In the genomic region with DNA sequence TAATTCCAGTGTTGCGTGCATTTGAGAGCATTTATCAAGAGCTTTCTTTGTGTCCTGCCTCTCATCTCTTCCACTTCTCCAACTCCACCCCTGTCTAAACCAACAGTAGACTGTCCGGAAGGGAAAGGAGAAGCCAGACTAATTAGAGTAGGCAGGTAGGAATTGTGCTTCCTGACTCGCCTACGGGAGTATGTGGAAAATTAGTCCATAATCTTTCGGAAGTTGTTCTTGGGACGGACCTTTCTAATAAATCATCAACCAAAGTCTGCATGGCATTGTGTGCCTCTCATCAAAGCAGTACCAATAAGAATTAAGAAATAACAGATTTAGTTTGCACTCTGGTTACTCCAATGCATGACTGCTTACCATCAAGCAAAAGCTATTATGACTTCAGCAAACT, we compare ENCODE assay signal across 9 mouse cellular contexts. TPM values are rescaled to one million over a fixed set of nuclear protein-coding genes. Genes with fewer than 3 reads are reported as not detected.
DNase-seq lines count a peak whose midpoint lies in the region; ATAC-seq lines count a peak whose summit lies in the region.
"Had no signal": no experiment of that assay in that cellular context is flagged by ENCODE, and none has a peak within 500 bp of the region (broad histone marks: within the 10 kb centered on the region; RNA-seq: fewer than 3 reads in every experiment).

No protein-coding gene starts in this region.

- H3K9me3 ChIP-seq in lung, embryonic 15.5 days, result no peaks in the 10 kb centered on the region
- no peaks in the 10 kb centered on the region for H3K9me3 ChIP-seq in forebrain, embryonic 16.5 days (ENCODE audit: control insufficient read depth, low read length)
- no peaks in the 10 kb centered on the region for H3K9me3 ChIP-seq in limb, embryonic 12.5 days
- H3K9me3 ChIP-seq in stomach, embryonic 15.5 days, result no peaks in the 10 kb centered on the region

- H3K4me1 ChIP-seq in lung, embryonic 15.5 days, result peaks cover 15% of the 10 kb centered on the region; the same call in 1 of the 2 replicates
- H3K4me1 ChIP-seq in forebrain, embryonic 16.5 days (replicated peaks; ENCODE audit: control insufficient read depth, insufficient read depth, low read length), result peaks cover 9% of the 10 kb centered on the region
- peaks cover 17% of the 10 kb centered on the region for H3K4me1 ChIP-seq in limb, embryonic 12.5 days (replicated peaks)
- no peaks in the 10 kb centered on the region for H3K4me1 ChIP-seq in stomach, embryonic 15.5 days

- H3K4me2 ChIP-seq in lung, embryonic 15.5 days, result peak overlapping the region; percentile 76
- peak overlapping the region; percentile 70 for H3K4me2 ChIP-seq in forebrain, embryonic 16.5 days (ENCODE audit: low read length)
- peak overlapping the region; percentile 89 for H3K4me2 ChIP-seq in limb, embryonic 12.5 days
- H3K4me2 ChIP-seq in stomach, embryonic 15.5 days, result peak overlapping the region; percentile 61

- 0 out of 2 replicates have a peak overlapping the region, but pooled peaks have one; percentile 96 for H3K27ac ChIP-seq in lung, embryonic 15.5 days
- H3K27ac ChIP-seq in forebrain, embryonic 16.5 days (ENCODE audit: low read length), result no peak overlapping the region
- H3K27ac ChIP-seq in limb, embryonic 12.5 days, result no peak overlapping the region
- peak overlapping the region; percentile 98; the same call in 1 of the 2 replicates for H3K27ac ChIP-seq in stomach, embryonic 15.5 days

- 54% methylated on average over 6 of the region's 6 CpGs for WGBS in lung, embryonic 15.5 days
- WGBS in forebrain, embryonic 16.5 days, result 86% methylated on average over 6 of the region's 6 CpGs
- 77% methylated on average over 6 of the region's 6 CpGs for WGBS in limb, embryonic 12.5 days
- 71% methylated on average over 6 of the region's 6 CpGs for WGBS in stomach, embryonic 15.5 days

- no peak for DNase-seq in lung, postnatal 36 days
- no peak for DNase-seq in left cerebral cortex, adult 18-20 months (ENCODE audit: low spot score in 2 of 2)
- no peak for DNase-seq in cerebellum, postnatal 14 days
- DNase-seq in cerebellum, postnatal 36 days, result no peak

- peak overlapping the region; percentile 53; the same call in 1 of the 2 replicates for H3K9ac ChIP-seq in lung, embryonic 15.5 days
- no peak overlapping the region for H3K9ac ChIP-seq in forebrain, embryonic 16.5 days (replicated peaks; ENCODE audit: low read depth, low read length)
- no peak overlapping the region for H3K9ac ChIP-seq in limb, embryonic 12.5 days (replicated peaks)
- no peak overlapping the region for H3K9ac ChIP-seq in stomach, embryonic 15.5 days

- H3K36me3 ChIP-seq in lung, embryonic 15.5 days, result no peaks in the 10 kb centered on the region
- no peaks in the 10 kb centered on the region for H3K36me3 ChIP-seq in forebrain, embryonic 16.5 days (ENCODE audit: control insufficient read depth, insufficient read depth)
- no peaks in the 10 kb centered on the region; the same call in 1 of the 2 replicates for H3K36me3 ChIP-seq in limb, embryonic 12.5 days
- H3K36me3 ChIP-seq in stomach, embryonic 15.5 days, result no peaks in the 10 kb centered on the region

- H3K27me3 ChIP-seq in lung, embryonic 15.5 days, result no peaks in the 10 kb centered on the region
- no peaks in the 10 kb centered on the region for H3K27me3 ChIP-seq in forebrain, embryonic 16.5 days (replicated peaks; ENCODE audit: control insufficient read depth, insufficient read depth, low read length)
- H3K27me3 ChIP-seq in limb, embryonic 12.5 days, result no peaks in the 10 kb centered on the region
- no peaks in the 10 kb centered on the region for H3K27me3 ChIP-seq in stomach, embryonic 15.5 days (replicated peaks)

- H3K4me3 ChIP-seq in lung, embryonic 15.5 days, result peak overlapping the region; percentile 85
- H3K4me3 ChIP-seq in forebrain, embryonic 16.5 days (replicated peaks; ENCODE audit: low read length), result no peak overlapping the region
- H3K4me3 ChIP-seq in limb, embryonic 12.5 days (replicated peaks), result peak overlapping the region; percentile 89
- peak overlapping the region; percentile 91 for H3K4me3 ChIP-seq in stomach, embryonic 15.5 days (replicated peaks)

- ATAC-seq in lung, embryonic 15.5 days (ENCODE audit: borderline replicate concordance, extremely low read depth, low FRiP score, low TSS enrichment), result no peak
- ATAC-seq in forebrain, embryonic 16.5 days, result no peak
- ATAC-seq in limb, embryonic 12.5 days (ENCODE audit: insufficient number of reproducible peaks, insufficient read depth, low FRiP score, low TSS enrichment, low read depth), result no peak
- no peak for ATAC-seq in stomach, embryonic 15.5 days (ENCODE audit: insufficient read depth, low FRiP score, low read depth)

RNA-seq across cellular contexts. Expression of gene Gopc, which starts 1.1 kb away (rescaled TPM):
- 22.3 and 22.7 TPM in 2 replicates for polyA plus RNA-seq in lung, embryonic 15.5 days (2015; fragmentation: Nextera tagmentation; extraction: Ambion mirVana)
- polyA plus RNA-seq in forebrain, embryonic 16.5 days (2015; fragmentation: Nextera tagmentation; extraction: Ambion mirVana), result 25.4 and 26.8 TPM in 2 replicates
- polyA plus RNA-seq in limb, embryonic 12.5 days (2016; fragmentation: Nextera tagmentation; extraction: Ambion mirVana), result 24.3 and 26.4 TPM in 2 replicates
- polyA plus RNA-seq in stomach, embryonic 15.5 days (2015; fragmentation: Nextera tagmentation; extraction: Ambion mirVana), result 19.8 and 22.1 TPM in 2 replicates
- total RNA-seq in left cerebral cortex, adult 18-20 months (2021), result 10 to 100 TPM; 40.7 to 41.3 TPM

RNA-seq across cellular contexts. Expression of gene Nepn, which starts 5.8 kb away (rescaled TPM):
- polyA plus RNA-seq in lung, embryonic 15.5 days (2015; fragmentation: Nextera tagmentation; extraction: Ambion mirVana), result not detected in 2 replicates
- polyA plus RNA-seq in forebrain, embryonic 16.5 days (2015; fragmentation: Nextera tagmentation; extraction: Ambion mirVana), result not detected in 2 replicates
- polyA plus RNA-seq in limb, embryonic 12.5 days (2016; fragmentation: Nextera tagmentation; extraction: Ambion mirVana), result 0.14 TPM in 1 of 2 replicates, not detected in the other
- 15.5 and 35.6 TPM in 2 replicates for polyA plus RNA-seq in stomach, embryonic 15.5 days (2015; fragmentation: Nextera tagmentation; extraction: Ambion mirVana)
- total RNA-seq in left cerebral cortex, adult 18-20 months (2021), result not detected
- total RNA-seq: layer of hippocampus, adult 18-20 months had no signal

RNA-seq across cellular contexts. Expression of gene Gm26741, which starts 24.5 kb away (rescaled TPM):
- not detected in 2 replicates for polyA plus RNA-seq in lung, embryonic 15.5 days (2015; fragmentation: Nextera tagmentation; extraction: Ambion mirVana)
- not detected in 2 replicates for polyA plus RNA-seq in forebrain, embryonic 16.5 days (2015; fragmentation: Nextera tagmentation; extraction: Ambion mirVana)
- not detected in 2 replicates for polyA plus RNA-seq in limb, embryonic 12.5 days (2016; fragmentation: Nextera tagmentation; extraction: Ambion mirVana)
- polyA plus RNA-seq in stomach, embryonic 15.5 days (2015; fragmentation: Nextera tagmentation; extraction: Ambion mirVana), result not detected in 2 replicates
- not detected for total RNA-seq in left cerebral cortex, adult 18-20 months (2021)
- total RNA-seq: layer of hippocampus, adult 18-20 months had no signal

RNA-seq across cellular contexts. Expression of gene Nus1, which starts 34.3 kb away (rescaled TPM):
- 10.9 and 11.8 TPM in 2 replicates for polyA plus RNA-seq in lung, embryonic 15.5 days (2015; fragmentation: Nextera tagmentation; extraction: Ambion mirVana)
- polyA plus RNA-seq in forebrain, embryonic 16.5 days (2015; fragmentation: Nextera tagmentation; extraction: Ambion mirVana), result 19.2 and 20.3 TPM in 2 replicates
- 18.5 and 18.7 TPM in 2 replicates for polyA plus RNA-seq in limb, embryonic 12.5 days (2016; fragmentation: Nextera tagmentation; extraction: Ambion mirVana)
- 14.6 and 16.4 TPM in 2 replicates for polyA plus RNA-seq in stomach, embryonic 15.5 days (2015; fragmentation: Nextera tagmentation; extraction: Ambion mirVana)
- total RNA-seq in left cerebral cortex, adult 18-20 months (2021), result 10 to 100 TPM; 63.8 to 66.3 TPM

Comparison
In these comparisons a context has a peak if more than half of its experiments do, and no peak if none do; other contexts are left out.
1. H3K27ac ChIP-seq: peak in lung, embryonic 15.5 days (single experiment) and stomach, embryonic 15.5 days (single experiment); none in forebrain, embryonic 16.5 days (single experiment) and limb, embryonic 12.5 days (single experiment).
2. RNA of gene Nepn, which starts 5.8 kb away (polyA plus RNA-seq): 15.5 to 35.6 TPM in stomach, embryonic 15.5 days; 0.14 TPM in limb, embryonic 12.5 days, not detected in forebrain, embryonic 16.5 days and not detected in lung, embryonic 15.5 days; every median in the first group is over 10 times any median in the second.
3. Peak in every context shown above with its lines, with median percentiles within 50 percentile points of each other: H3K4me2 ChIP-seq.